Mouse (Mus musculus) ES-CJ7 (cell line): ENCODE measurements at regions not wholly inside any gene's neighbourhood (a gene's known extent, or its start where the extent isn't known, plus 50 kb on each side); places are given as distances from the start of the nearest gene placed in this dataset.

Source experiments
- DNase-seq: peaks from one replicate; pipeline ENCODE4 v3.0.0; 2011; ENCODE audit warnings: low read depth, low spot score

- no peak for DNase-seq
These were observed 124.9 kb upstream of the Dynlrb2 start for GRCm38 (mm10) chr8:116379851-116380250.

- no peak for DNase-seq
These were observed 129.0 kb upstream of the Dynlrb2 start for GRCm38 (mm10) chr8:116375758-116376157.

- peak; percentile 80 for DNase-seq
These were observed 131.7 kb upstream of the Dynlrb2 start for GRCm38 (mm10) chr8:116373063-116373462.

- DNase-seq = peak; percentile 28
These were observed 132.2 kb upstream of the Dynlrb2 start for GRCm38 (mm10) chr8:116372574-116372973.

GRCm38 (mm10) chr8:116372056-116372455 lies 132.7 kb upstream of the Dynlrb2 start:
- peak; percentile 14 for DNase-seq

GRCm38 (mm10) chr8:116367491-116367890 lies 137.3 kb upstream of the Dynlrb2 start:
- no peak for DNase-seq

GRCm38 (mm10) chr8:116366706-116367105 lies 138.1 kb upstream of the Dynlrb2 start:
- DNase-seq = no peak

GRCm38 (mm10) chr8:116364751-116365150 lies 140.0 kb upstream of the Dynlrb2 start:
- DNase-seq = no peak

GRCm38 (mm10) chr8:116364172-116364571 lies 140.6 kb upstream of the Dynlrb2 start:
- DNase-seq = no peak

- DNase-seq = no peak
These were observed 142.4 kb upstream of the Dynlrb2 start for GRCm38 (mm10) chr8:116362351-116362750.

GRCm38 (mm10) chr8:116359761-116360160 lies 145.0 kb upstream of the Dynlrb2 start:
- no peak for DNase-seq

GRCm38 (mm10) chr8:116354756-116355155 lies 150.0 kb upstream of the Dynlrb2 start:
- DNase-seq = no peak

GRCm38 (mm10) chr8:116353911-116354310 lies 150.9 kb upstream of the Dynlrb2 start:
- no peak for DNase-seq

- DNase-seq = no peak
These were observed 152.1 kb upstream of the Dynlrb2 start for GRCm38 (mm10) chr8:116352635-116353034.

GRCm38 (mm10) chr8:116348971-116349370 lies 155.8 kb upstream of the Dynlrb2 start:
- DNase-seq = no peak

- DNase-seq = no peak
These were observed 157.8 kb upstream of the Dynlrb2 start for GRCm38 (mm10) chr8:116346990-116347389.

GRCm38 (mm10) chr8:116344590-116345222 lies 160.1 kb upstream of the Dynlrb2 start:
- no peak for DNase-seq

- DNase-seq = no peak
These were observed 161.2 kb upstream of the Dynlrb2 start for GRCm38 (mm10) chr8:116343534-116343933.

- no peak for DNase-seq
These were observed 170.0 kb upstream of the Dynlrb2 start for GRCm38 (mm10) chr8:116334772-116335171.

- no peak for DNase-seq
These were observed 170.7 kb upstream of the Dynlrb2 start for GRCm38 (mm10) chr8:116334101-116334500.

- DNase-seq = no peak
These were observed 184.6 kb upstream of the Dynlrb2 start for GRCm38 (mm10) chr8:116320014-116320680.

GRCm38 (mm10) chr8:116315410-116315809 lies 189.4 kb upstream of the Dynlrb2 start:
- DNase-seq = no peak

- no peak for DNase-seq
These were observed 190.2 kb upstream of the Dynlrb2 start for GRCm38 (mm10) chr8:116314429-116315092.
